Mouse (Mus musculus) heart, embryonic 16.5 days (tissue): ENCODE data around the gene Nek6. TPM values are rescaled to one million over a fixed set of nuclear protein-coding genes. Genes with fewer than 3 reads are reported as not detected.

Experiments
- ATAC-seq: fragments of 200-750 bp; cut with Nextera tagmentation; replicated peaks from 2 replicates; pipeline ENCODE4 v1.8.0; 2017; ENCODE audit warnings: moderate number of reproducible peaks; ENCODE audit not compliant: insufficient read depth, low FRiP score; ENCODE audit errors: extremely low read depth
- H3K27ac ChIP-seq: fragments of 300-500 bp; sonication (generic); 2 replicates; pipeline ENCODE4 v1.5.1; 2014; ENCODE audit warnings: mild to moderate bottlenecking, low read length, control low read depth, moderate library complexity
- H3K27me3 ChIP-seq: fragments of 300-500 bp; sonication (generic); 2 replicates; pipeline ENCODE4 v1.6.1; 2014; ENCODE audit warnings: low read length, mixed read lengths; ENCODE audit not compliant: control insufficient read depth, insufficient read depth
- H3K36me3 ChIP-seq: fragments of 300-500 bp; sonication (generic); 2 replicates; pipeline ENCODE4 v1.6.1; 2014; ENCODE audit not compliant: control insufficient read depth, insufficient read depth
- H3K4me1 ChIP-seq: fragments of 300-500 bp; sonication (generic); 2 replicates; pipeline ENCODE4 v1.6.1; 2014; ENCODE audit warnings: low read length, mixed read lengths; ENCODE audit not compliant: control insufficient read depth, insufficient read depth
- H3K4me2 ChIP-seq: fragments of 300-500 bp; sonication (generic); 2 replicates; pipeline ENCODE4 v1.6.1; 2014; ENCODE audit warnings: low read depth, mild to moderate bottlenecking, control low read depth, low read length
- H3K4me3 ChIP-seq: fragments of 300-500 bp; sonication (generic); 2 replicates; pipeline ENCODE4 v1.5.1; 2014; ENCODE audit warnings: mild to moderate bottlenecking, control low read depth, low read length
- H3K9ac ChIP-seq: fragments of 300-500 bp; sonication (generic); 2 replicates; pipeline ENCODE4 v1.6.1; 2014; ENCODE audit warnings: low read length, control low read depth
- H3K9me3 ChIP-seq: fragments of 300-500 bp; sonication (generic); replicated peaks from 2 replicates; pipeline ENCODE4 v1.6.1; 2016; ENCODE audit warnings: low read length; ENCODE audit not compliant: control insufficient read depth
- WGBS: fragments of 180-500 bp; shearing (Covaris S2); extraction: QIAGEN DNeasy Blood & Tissue Kit; methylation state at CpG from one replicate; pipeline ENCODE4 v1.1.7; 2014; 5-methylcytosine and 5-hydroxymethylcytosine counted together
- polyA plus RNA-seq: library from polyadenylated mRNA; unstranded; fragments of >200 nt; fragmentation: Nextera tagmentation; extraction: Ambion mirVana; gene quantifications from 2 replicates; pipeline ENCODE4 v1.2.1, GENCODE M21; 2015

The Nek6 gene
- polyA plus RNA-seq, 1 experiment from 2014 or later = 66.2 TPM

DNA sequence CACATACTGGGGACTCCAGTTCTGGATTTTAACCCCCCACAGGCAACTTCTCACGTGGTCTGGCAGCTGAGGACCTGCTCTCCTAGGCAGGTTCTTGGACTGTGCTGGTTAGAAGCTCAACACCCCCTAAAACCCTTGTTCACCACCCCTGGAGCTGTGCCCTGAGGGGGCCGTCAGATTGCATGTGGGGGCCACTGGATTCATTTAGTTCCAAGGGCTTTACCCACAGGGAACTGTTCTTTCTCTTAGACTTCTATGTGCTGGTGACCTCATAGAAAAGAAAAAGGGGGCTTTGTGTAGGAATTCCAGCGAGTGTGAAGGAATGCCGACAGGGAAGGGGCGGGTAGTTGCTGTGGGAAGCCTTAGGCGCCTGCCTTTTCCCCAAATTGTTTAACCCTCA lies 4.0 kb downstream of the Nek6 start:
- Histone ChIP-seq H3K27me3 (no peaks in the 10 kb centered on the region), H3K27ac (peak overlapping the region; percentile 68; the same call in 1 of the 2 replicates), H3K36me3 (no peaks in the 10 kb centered on the region; the same call in 1 of the 2 replicates), H3K9me3 (no peaks in the 10 kb centered on the region), H3K9ac (peak overlapping the region; percentile 18; the same call in 1 of the 2 replicates), H3K4me3 (no peak overlapping the region), H3K4me2 (no peak overlapping the region), H3K4me1 (peaks cover 34% of the 10 kb centered on the region)
- ATAC-seq = no peak
- 34% methylated on average over 6 of the region's 6 CpGs for WGBS

GRCm38 (mm10) chr2:38516471-38516870 lies 5.0 kb downstream of the Nek6 start:
- H3K9ac ChIP-seq = no peak overlapping the region
- no peaks in the 10 kb centered on the region; the same call in 1 of the 2 replicates for H3K36me3 ChIP-seq
- no peak overlapping the region for H3K4me3 ChIP-seq
- WGBS = 69% methylated on average over 3 of the region's 3 CpGs
- no peak overlapping the region for H3K4me2 ChIP-seq
- no peaks in the 10 kb centered on the region for H3K9me3 ChIP-seq
- peak overlapping the region; percentile 24; the same call in 1 of the 2 replicates for H3K27ac ChIP-seq
- ATAC-seq = no peak
- H3K27me3 ChIP-seq = no peaks in the 10 kb centered on the region
- H3K4me1 ChIP-seq = peaks cover 34% of the 10 kb centered on the region

DNA sequence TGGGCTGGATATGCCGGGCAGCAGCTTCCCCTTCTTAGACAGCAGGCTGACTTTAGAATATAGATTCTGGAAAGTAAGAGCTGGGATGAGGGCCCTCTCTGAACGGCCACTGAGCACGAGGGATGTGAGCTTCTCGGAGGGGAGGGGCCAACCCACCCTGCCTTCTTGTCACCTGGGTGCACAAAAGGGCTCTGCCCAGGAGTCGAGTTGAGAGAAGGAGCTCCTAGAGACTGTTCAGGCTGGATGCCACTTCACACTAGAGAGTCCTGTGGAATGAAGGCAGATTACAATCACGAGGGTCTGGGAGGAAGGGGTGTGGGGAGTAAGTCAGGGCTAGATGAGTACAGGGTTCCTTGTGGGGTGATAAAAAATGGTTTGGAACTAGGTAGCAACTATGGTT lies 5.6 kb downstream of the Nek6 start:
- no peak for ATAC-seq
- Histone ChIP-seq H3K27me3 (no peaks in the 10 kb centered on the region), H3K36me3 (no peaks in the 10 kb centered on the region; the same call in 1 of the 2 replicates), H3K4me1 (peaks cover 38% of the 10 kb centered on the region), H3K4me3 (no peak overlapping the region), H3K9ac (no peak overlapping the region), H3K27ac (peak overlapping the region; percentile 24; the same call in 1 of the 2 replicates), H3K9me3 (no peaks in the 10 kb centered on the region), H3K4me2 (no peak overlapping the region)
- 57% methylated on average over 6 of the region's 6 CpGs for WGBS

DNA sequence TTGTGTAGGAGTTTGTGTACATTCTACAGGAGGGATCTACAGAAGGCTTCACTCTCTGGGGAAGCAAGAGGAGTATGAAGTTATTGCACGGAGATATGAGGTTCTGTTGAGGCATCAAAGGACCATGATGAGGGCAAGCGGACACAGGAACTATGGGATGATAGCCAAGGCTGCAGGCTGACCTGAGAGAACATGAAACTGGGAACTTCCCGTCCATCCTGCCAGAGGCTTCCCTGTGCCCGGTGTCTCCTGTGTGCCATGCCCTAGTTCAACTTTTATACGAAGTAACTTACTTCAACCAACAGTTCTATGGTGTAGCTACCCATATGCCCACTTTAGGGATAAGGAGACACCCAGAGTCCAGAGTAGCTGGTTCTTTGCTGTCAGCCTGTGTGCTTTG lies 7.3 kb downstream of the Nek6 start:
- 77% methylated on average over 5 of the region's 5 CpGs for WGBS
- H3K9me3 ChIP-seq = no peaks in the 10 kb centered on the region

GRCm38 (mm10) chr2:38519934-38520333 lies 8.5 kb downstream of the Nek6 start:
- Histone ChIP-seq H3K36me3 (no peaks in the 10 kb centered on the region; the same call in 1 of the 2 replicates), H3K9me3 (no peaks in the 10 kb centered on the region), H3K4me1 (peaks cover 30% of the 10 kb centered on the region), H3K9ac (no peak overlapping the region), H3K27me3 (no peaks in the 10 kb centered on the region), H3K27ac (no peak overlapping the region), H3K4me2 (no peak overlapping the region), H3K4me3 (no peak overlapping the region)
- ATAC-seq = no peak
- WGBS = 78% methylated on average over 11 of the region's 11 CpGs

More for the DNA sequence above, 7.3 kb downstream of the Nek6 start:
- Histone ChIP-seq H3K36me3 (no peaks in the 10 kb centered on the region; the same call in 1 of the 2 replicates), H3K27ac (no peak overlapping the region), H3K4me2 (no peak overlapping the region), H3K4me3 (no peak overlapping the region), H3K9ac (no peak overlapping the region), H3K27me3 (no peaks in the 10 kb centered on the region), H3K4me1 (peaks cover 40% of the 10 kb centered on the region)
- no peak for ATAC-seq

DNA sequence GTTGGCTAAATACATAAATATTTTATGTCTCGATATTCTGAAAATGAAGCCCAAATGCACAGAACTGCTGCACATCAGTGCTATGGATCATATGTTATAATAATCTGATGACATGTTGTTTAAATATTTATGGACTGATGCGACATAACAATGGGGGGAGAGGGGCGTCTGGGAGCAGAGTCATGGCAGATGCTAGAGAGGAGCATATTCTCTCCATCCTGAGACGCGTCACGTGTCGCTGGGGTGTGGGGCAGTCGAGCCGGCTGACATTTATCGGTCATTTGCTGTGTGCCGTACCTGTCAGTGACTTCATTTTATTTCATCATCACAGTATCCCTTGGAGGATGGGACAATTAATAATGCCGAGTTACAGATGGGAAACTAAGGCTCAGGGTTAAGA lies 10.2 kb downstream of the Nek6 start:
- Histone ChIP-seq H3K9me3 (no peaks in the 10 kb centered on the region), H3K4me3 (no peak overlapping the region), H3K9ac (no peak overlapping the region), H3K36me3 (no peaks in the 10 kb centered on the region; the same call in 1 of the 2 replicates), H3K27ac (no peak overlapping the region; the same call in 1 of the 2 replicates), H3K27me3 (no peaks in the 10 kb centered on the region), H3K4me1 (peaks cover 23% of the 10 kb centered on the region), H3K4me2 (no peak overlapping the region)
- ATAC-seq = no peak
- WGBS = 84% methylated on average over 12 of the region's 12 CpGs

GRCm38 (mm10) chr2:38522354-38522753 lies 10.9 kb downstream of the Nek6 start:
- WGBS = 59% methylated on average over 2 of the region's 2 CpGs
- no peaks in the 10 kb centered on the region for H3K27me3 ChIP-seq

GRCm38 (mm10) chr2:38523781-38524445 lies 12.5 kb downstream of the Nek6 start:
- ATAC-seq = no peak
- H3K36me3 ChIP-seq = no peaks in the 10 kb centered on the region
- no peak overlapping the region for H3K4me2 ChIP-seq
- H3K27ac ChIP-seq = no peak overlapping the region
- H3K4me1 ChIP-seq = peaks cover 18% of the 10 kb centered on the region
- H3K9ac ChIP-seq = no peak overlapping the region
- no peaks in the 10 kb centered on the region for H3K27me3 ChIP-seq
- H3K4me3 ChIP-seq = no peak overlapping the region
- WGBS = 78% methylated on average over 10 of the region's 10 CpGs
- no peaks in the 10 kb centered on the region for H3K9me3 ChIP-seq

More at GRCm38 (mm10) chr2:38522354-38522753, 10.9 kb downstream of the Nek6 start:
- Histone ChIP-seq H3K36me3 (no peaks in the 10 kb centered on the region; the same call in 1 of the 2 replicates), H3K27ac (peak overlapping the region; percentile 3), H3K4me1 (peaks cover 18% of the 10 kb centered on the region), H3K4me2 (no peak overlapping the region), H3K4me3 (no peak overlapping the region), H3K9ac (no peak overlapping the region), H3K9me3 (no peaks in the 10 kb centered on the region)
- 0 out of 2 replicates have a peak, but pooled peaks have one; percentile 24 for ATAC-seq

DNA sequence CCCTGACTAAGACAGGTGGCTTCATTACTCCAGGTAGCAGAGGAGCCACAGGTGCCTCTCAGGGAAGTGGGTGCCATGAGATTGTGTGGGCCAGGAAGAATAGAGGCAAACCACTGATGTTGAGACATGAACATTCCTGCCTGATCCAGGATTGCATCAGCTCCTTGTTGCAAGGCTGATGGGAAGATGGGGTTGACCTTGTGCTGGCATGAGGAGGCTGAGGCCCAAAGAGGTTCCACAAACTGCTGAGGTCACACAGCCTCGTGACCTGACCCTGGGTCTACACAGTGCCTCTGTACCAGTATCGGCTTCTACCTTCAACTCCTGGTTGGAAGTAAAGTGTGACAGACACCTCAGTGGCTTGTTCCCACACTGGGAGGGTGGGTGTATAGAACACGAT lies 13.6 kb downstream of the Nek6 start:
- no peaks in the 10 kb centered on the region for H3K36me3 ChIP-seq
- no peak overlapping the region for H3K4me3 ChIP-seq
- no peak overlapping the region for H3K9ac ChIP-seq
- 80% methylated on average over 3 of the region's 3 CpGs for WGBS
- H3K27me3 ChIP-seq = no peaks in the 10 kb centered on the region
- ATAC-seq = no peak
- no peak overlapping the region for H3K27ac ChIP-seq
- H3K4me2 ChIP-seq = no peak overlapping the region
- peaks cover 27% of the 10 kb centered on the region for H3K4me1 ChIP-seq
- no peaks in the 10 kb centered on the region for H3K9me3 ChIP-seq
